Mouse (Mus musculus): ENCODE data around the gene Dab2. TPM values are rescaled to one million over a fixed set of nuclear protein-coding genes. Genes with fewer than 3 reads are reported as not detected.

Dab2 gene
- polyA plus RNA-seq, 1 experiment, result 86.6 TPM

DNA sequence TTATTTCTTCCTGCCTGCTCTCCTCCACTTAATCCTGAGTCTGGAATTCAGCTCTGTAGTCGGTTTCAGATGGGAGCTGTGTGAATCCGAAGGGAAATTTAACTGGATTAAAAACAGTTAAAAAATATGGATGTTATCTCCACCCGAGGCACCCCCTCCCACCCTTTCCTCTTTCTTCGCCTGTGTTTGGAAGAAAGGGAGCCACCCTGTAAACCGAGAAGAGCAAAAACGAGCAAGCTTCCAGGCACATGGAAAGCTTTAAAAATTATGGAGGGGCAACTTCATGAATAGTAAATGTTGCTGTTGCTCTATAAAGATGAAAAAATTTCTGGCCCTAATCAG is 88.1 kb downstream of the Dab2 start:
- H3K4me1 ChIP-seq (ENCODE audit: control insufficient read depth, insufficient read depth, low read length), result peaks cover 18% of the 10 kb centered on the region
- TF ChIP-seq POLR2A (IDR thresholded peaks at IDR 0.05; ENCODE audit: low read depth, low read length) (no peak), CTCF (IDR thresholded peaks at IDR 0.05; ENCODE audit: borderline replicate concordance, insufficient read depth, low read length) (no peak)
- H3K27ac ChIP-seq (ENCODE audit: insufficient read depth, low read length), result peak overlapping the region; percentile 72

DNA sequence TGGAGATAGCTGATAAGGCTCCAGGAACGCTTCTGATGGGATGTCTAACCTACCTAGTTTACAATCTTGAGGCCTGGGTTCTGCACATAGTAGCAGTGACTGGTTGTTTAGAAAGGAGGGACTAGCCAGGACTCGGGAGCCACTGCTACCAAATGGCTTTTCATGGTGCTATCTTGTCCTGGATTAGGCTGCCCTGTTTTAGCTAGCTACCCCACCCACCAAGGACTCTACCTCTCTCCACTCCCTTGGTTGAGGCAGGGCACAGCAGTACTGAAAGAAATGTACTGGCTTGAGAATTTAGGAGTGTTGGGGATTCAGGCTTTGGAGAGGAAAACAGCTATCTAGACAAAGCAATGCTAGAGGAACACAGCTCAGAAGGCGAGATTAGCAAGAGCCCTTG is 88.6 kb downstream of the Dab2 start:
- Histone ChIP-seq H3K4me1 (ENCODE audit: control insufficient read depth, insufficient read depth, low read length) (peaks cover 18% of the 10 kb centered on the region), H3K27ac (ENCODE audit: insufficient read depth, low read length) (peak overlapping the region; percentile 72; the same call in 1 of the 2 replicates), H3K4me3 (ENCODE audit: insufficient read depth, low read length) (peak overlapping the region; percentile 88)
- no peak for TF ChIP-seq CTCF (IDR thresholded peaks at IDR 0.05; ENCODE audit: borderline replicate concordance, insufficient read depth, low read length)
- no peak for TF ChIP-seq POLR2A (IDR thresholded peaks at IDR 0.05; ENCODE audit: low read depth, low read length)

More for the DNA sequence above, 88.1 kb downstream of the Dab2 start:
- H3K4me3 ChIP-seq (ENCODE audit: insufficient read depth, low read length), result peak overlapping the region; percentile 88

DNA sequence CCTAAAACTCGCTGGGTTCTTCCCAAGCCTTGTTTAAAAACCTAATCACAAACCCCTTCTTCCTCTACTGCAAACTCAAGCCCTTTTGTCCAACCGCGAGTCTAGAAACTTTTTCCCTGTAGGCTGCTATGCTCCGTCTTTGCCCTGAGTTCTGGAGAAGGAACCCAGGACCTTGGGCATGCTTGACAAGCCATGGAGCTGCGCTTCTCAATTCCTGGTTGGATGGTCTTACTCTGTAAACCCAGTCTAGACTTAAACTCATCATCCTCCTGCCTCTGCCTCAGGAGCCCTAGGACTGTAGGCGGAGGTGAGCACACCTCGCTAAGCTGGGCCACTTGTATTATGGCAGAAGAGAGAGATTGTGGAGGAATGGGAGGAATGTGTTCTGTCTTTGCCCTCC is 89.0 kb downstream of the Dab2 start:
- Histone ChIP-seq H3K4me3 (ENCODE audit: insufficient read depth, low read length) (peak overlapping the region; percentile 88), H3K27ac (ENCODE audit: insufficient read depth, low read length) (no peak overlapping the region), H3K4me1 (ENCODE audit: control insufficient read depth, insufficient read depth, low read length) (peaks cover 18% of the 10 kb centered on the region)
- no peak for TF ChIP-seq CTCF (IDR thresholded peaks at IDR 0.05; ENCODE audit: borderline replicate concordance, insufficient read depth, low read length)
- no peak for TF ChIP-seq POLR2A (IDR thresholded peaks at IDR 0.05; ENCODE audit: low read depth, low read length)

DNA sequence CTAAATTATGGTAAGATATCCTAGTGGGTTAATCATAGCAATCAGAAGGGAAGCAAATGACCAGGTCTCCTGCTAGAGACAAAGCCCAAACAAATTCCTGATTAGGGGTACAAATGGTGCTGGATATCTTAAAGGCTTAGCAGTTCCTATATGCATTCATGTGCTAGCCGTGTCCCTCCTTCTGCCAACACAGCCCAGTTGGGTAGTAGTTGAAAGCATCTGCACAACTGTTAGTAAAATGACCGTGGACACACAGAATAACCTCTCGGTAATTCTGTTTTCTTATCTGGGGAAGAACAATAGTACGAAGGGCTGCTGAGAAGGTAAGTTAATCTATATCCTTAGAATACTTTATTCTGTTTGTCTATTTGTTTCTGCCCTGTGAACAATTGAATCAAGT is 90.5 kb downstream of the Dab2 start:
- Histone ChIP-seq H3K4me3 (ENCODE audit: insufficient read depth, low read length) (no peak overlapping the region), H3K4me1 (ENCODE audit: control insufficient read depth, insufficient read depth, low read length) (peaks cover 15% of the 10 kb centered on the region), H3K27ac (ENCODE audit: insufficient read depth, low read length) (0 out of 2 replicates have a peak overlapping the region, but pooled peaks have one; percentile 59)
- TF ChIP-seq CTCF (IDR thresholded peaks at IDR 0.05; ENCODE audit: borderline replicate concordance, insufficient read depth, low read length) (no peak), POLR2A (IDR thresholded peaks at IDR 0.05; ENCODE audit: low read depth, low read length) (no peak)

DNA sequence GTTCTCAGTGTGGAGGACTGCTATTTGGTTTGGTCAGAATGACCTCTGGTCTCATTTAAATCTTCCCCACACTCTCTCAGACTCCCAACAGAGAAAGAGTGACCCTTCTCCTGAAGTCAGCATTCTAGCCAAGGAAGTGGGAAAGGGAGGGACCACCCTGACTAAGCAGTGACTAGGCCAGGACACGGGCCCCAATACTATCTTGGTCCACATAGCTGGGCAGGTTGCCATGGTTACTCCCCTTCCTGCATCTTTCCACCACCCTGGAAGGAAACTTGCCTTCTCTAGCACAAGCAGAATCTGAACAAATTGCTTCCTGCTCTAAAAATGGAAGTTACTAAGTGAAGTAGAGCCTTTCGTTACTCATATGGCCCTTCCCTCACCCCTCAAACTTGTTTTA is 91.1 kb downstream of the Dab2 start:
- Histone ChIP-seq H3K27ac (ENCODE audit: insufficient read depth, low read length) (peak overlapping the region; percentile 59; the same call in 1 of the 2 replicates), H3K4me1 (ENCODE audit: control insufficient read depth, insufficient read depth, low read length) (peaks cover 12% of the 10 kb centered on the region), H3K4me3 (ENCODE audit: insufficient read depth, low read length) (no peak overlapping the region)
- TF ChIP-seq CTCF (IDR thresholded peaks at IDR 0.05; ENCODE audit: borderline replicate concordance, insufficient read depth, low read length), result no peak
- TF ChIP-seq POLR2A (IDR thresholded peaks at IDR 0.05; ENCODE audit: low read depth, low read length), result no peak

DNA sequence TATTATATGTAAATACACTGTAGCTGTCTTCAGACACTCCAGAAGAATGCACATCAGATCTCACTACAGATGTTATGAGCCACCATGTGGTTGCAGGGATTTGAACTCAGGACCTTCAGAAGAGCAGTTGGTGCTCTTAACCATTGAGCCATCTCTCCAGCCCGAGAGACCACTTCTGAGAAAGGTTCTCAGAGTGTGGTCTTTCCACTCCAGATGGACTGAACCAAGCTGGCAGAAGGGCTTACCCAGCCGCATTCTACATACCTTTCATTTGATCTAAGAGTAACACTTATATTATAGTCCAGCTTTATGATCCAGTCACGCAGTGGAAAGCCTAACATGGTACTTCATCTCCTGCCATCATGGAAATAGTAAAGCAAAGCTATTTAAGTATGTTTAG is 92.3 kb downstream of the Dab2 start:
- Histone ChIP-seq H3K27ac (ENCODE audit: insufficient read depth, low read length) (no peak overlapping the region), H3K4me3 (ENCODE audit: insufficient read depth, low read length) (no peak overlapping the region), H3K4me1 (ENCODE audit: control insufficient read depth, insufficient read depth, low read length) (peaks cover 12% of the 10 kb centered on the region)
- TF ChIP-seq POLR2A (IDR thresholded peaks at IDR 0.05; ENCODE audit: low read depth, low read length) (no peak), CTCF (IDR thresholded peaks at IDR 0.05; ENCODE audit: borderline replicate concordance, insufficient read depth, low read length) (no peak)

DNA sequence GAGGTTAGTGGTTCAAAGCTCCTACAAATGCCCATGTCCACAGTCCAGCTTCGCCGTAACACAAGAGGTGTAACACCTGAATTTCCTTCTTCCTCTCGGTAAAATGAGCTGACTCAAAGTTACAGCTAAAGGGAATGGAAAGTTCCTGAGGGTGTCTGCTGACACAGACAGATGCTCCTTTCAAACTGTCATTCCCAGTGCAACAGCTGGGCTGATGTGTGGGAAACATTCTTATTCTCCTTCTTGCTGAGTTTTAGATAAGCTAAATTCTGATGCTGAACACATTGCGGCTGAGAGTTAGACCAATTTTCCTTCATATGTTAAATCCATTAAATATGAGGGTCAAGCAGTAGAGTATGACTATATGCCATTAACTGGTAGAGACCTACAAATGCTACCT is 94.0 kb downstream of the Dab2 start:
- no peak overlapping the region for H3K4me3 ChIP-seq (ENCODE audit: insufficient read depth, low read length)
- peaks cover 12% of the 10 kb centered on the region for H3K4me1 ChIP-seq (ENCODE audit: control insufficient read depth, insufficient read depth, low read length)
- no peak overlapping the region for H3K27ac ChIP-seq (ENCODE audit: insufficient read depth, low read length)
- TF ChIP-seq CTCF (IDR thresholded peaks at IDR 0.05; ENCODE audit: borderline replicate concordance, insufficient read depth, low read length), result no peak
- TF ChIP-seq POLR2A (IDR thresholded peaks at IDR 0.05; ENCODE audit: low read depth, low read length), result no peak

DNA sequence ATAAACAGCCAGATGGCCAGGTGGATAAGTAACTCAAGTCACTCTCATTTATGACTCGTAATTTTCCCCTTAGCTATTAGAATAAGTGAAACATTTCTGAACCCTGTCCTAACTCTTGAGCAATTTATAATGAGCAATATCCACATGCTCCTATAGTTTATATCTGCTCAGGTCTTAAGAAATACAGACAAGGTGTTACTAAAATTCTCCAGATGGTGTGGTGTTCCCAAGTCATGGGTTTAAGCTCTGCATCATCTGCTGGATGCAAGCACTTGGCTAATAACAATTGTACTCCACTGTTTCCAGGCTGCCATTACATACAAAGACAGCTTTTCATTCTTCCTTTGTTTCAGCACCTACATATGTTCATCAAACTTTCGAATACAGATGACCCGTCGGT is 98.6 kb downstream of the Dab2 start:
- no peak overlapping the region for H3K27ac ChIP-seq (ENCODE audit: insufficient read depth, low read length)
- no peak overlapping the region for H3K4me3 ChIP-seq (ENCODE audit: insufficient read depth, low read length)
- no peaks in the 10 kb centered on the region for H3K4me1 ChIP-seq (ENCODE audit: control insufficient read depth, insufficient read depth, low read length)
- TF ChIP-seq CTCF (IDR thresholded peaks at IDR 0.05; ENCODE audit: borderline replicate concordance, insufficient read depth, low read length), result no peak
- no peak for TF ChIP-seq POLR2A (IDR thresholded peaks at IDR 0.05; ENCODE audit: low read depth, low read length)

DNA sequence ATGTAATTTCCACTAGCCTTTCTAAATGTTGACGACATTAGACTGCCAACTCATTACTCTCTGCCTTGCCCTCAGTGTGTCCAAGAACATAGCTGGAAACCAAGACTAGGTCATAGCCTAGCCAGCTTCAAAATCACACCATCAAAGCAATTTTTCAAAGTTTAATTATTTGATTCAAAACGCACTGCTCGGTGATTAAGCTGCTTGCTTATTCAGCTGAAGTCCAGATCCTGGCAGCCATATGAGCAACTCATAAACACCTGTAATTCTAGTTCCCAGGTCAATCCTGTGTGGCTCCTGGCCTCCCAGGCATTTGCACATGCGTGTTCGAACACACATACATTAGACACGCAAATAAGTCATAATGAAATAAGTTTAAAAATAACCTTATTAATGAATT is 99.3 kb downstream of the Dab2 start:
- Histone ChIP-seq H3K27ac (ENCODE audit: insufficient read depth, low read length) (no peak overlapping the region), H3K4me3 (ENCODE audit: insufficient read depth, low read length) (no peak overlapping the region), H3K4me1 (ENCODE audit: control insufficient read depth, insufficient read depth, low read length) (no peaks in the 10 kb centered on the region)
- TF ChIP-seq CTCF (IDR thresholded peaks at IDR 0.05; ENCODE audit: borderline replicate concordance, insufficient read depth, low read length) (no peak), POLR2A (IDR thresholded peaks at IDR 0.05; ENCODE audit: low read depth, low read length) (no peak)

DNA sequence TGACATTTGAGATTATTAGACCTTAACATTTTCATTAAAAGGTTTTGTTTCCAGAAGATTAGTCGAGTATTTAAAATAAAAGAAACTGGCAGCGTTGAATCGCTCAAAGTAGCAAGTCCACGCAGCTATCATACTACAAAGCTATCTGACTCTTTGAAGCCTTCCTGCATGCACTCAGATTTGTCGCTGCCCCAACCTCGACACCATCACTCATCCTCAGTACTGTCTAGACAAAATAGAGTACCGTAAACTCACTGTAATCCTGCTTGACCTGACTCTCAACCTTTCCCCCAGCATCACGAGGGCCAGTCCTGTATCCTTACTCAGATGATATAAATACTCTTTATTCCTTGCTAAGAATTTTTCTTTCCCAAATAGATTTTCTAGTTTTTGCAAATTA is 100.5 kb downstream of the Dab2 start:
- Histone ChIP-seq H3K4me3 (ENCODE audit: insufficient read depth, low read length) (no peak overlapping the region), H3K4me1 (ENCODE audit: control insufficient read depth, insufficient read depth, low read length) (no peaks in the 10 kb centered on the region), H3K27ac (ENCODE audit: insufficient read depth, low read length) (no peak overlapping the region)
- TF ChIP-seq CTCF (IDR thresholded peaks at IDR 0.05; ENCODE audit: borderline replicate concordance, insufficient read depth, low read length), result no peak
- no peak for TF ChIP-seq POLR2A (IDR thresholded peaks at IDR 0.05; ENCODE audit: low read depth, low read length)

DNA sequence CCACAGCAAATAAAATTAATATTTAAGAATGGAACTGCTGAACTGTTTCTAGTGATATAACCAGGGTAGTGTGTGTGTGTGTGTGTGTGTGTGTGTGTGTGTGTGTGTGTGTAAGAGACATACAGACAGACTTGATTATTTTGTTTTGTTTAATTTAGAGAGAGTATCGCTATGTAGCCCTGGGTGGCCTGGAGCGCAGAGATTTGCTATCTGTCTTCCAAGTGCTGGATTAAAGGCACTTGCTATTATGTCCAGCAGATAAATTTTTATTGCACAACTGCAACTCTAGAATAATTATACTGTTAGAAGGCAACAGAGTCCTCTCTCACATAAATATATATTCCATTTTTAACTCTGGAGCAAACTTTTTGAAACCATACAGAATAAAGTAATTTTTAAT is 102.8 kb downstream of the Dab2 start:
- Histone ChIP-seq H3K4me1 (ENCODE audit: control insufficient read depth, insufficient read depth, low read length) (no peaks in the 10 kb centered on the region), H3K27ac (ENCODE audit: insufficient read depth, low read length) (no peak overlapping the region)
- TF ChIP-seq CTCF (IDR thresholded peaks at IDR 0.05; ENCODE audit: borderline replicate concordance, insufficient read depth, low read length) (no peak), POLR2A (IDR thresholded peaks at IDR 0.05; ENCODE audit: low read depth, low read length) (no peak)

More for the DNA sequence above, 102.8 kb downstream of the Dab2 start:
- H3K4me3 ChIP-seq (ENCODE audit: insufficient read depth, low read length), result no peak overlapping the region

All from embryonic fibroblast, embryonic 13.5 days (primary cell).